Mouse (Mus musculus): Measurements from ENCODE around the gene Pak1ip1.
"Not testable (repeated sequence)": the region's sequence is repeated elsewhere in the genome, so short reads cannot be mapped to it uniquely, and the experiment has no call there.

Gene Pak1ip1

GRCm38 (mm10) chr13:41000926-41001639 lies at the start of gene Pak1ip1:
Gene Pak1ip1, plus strand, starts transcription at chr13:41001023.
- DNase-seq (ENCODE audit: low read depth, low spot score): peak; percentile 88

- DNase-seq (ENCODE audit: low read depth, low spot score): no peak
Observed at GRCm38 (mm10) chr13:40951386-40951976, 49.3 kb upstream of the Pak1ip1 start.

GRCm38 (mm10) chr13:40953231-40953630 lies 47.6 kb upstream of the Pak1ip1 start:
- DNase-seq (ENCODE audit: low read depth, low spot score): no peak

GRCm38 (mm10) chr13:40955773-40956172 lies 45.0 kb upstream of the Pak1ip1 start:
- no peak for DNase-seq (ENCODE audit: low read depth, low spot score)

- no peak for DNase-seq (ENCODE audit: low read depth, low spot score)
Observed at GRCm38 (mm10) chr13:40967609-40968008, 33.2 kb upstream of the Pak1ip1 start.

- DNase-seq (ENCODE audit: low read depth, low spot score): no peak
Observed at GRCm38 (mm10) chr13:40968564-40968963, 32.3 kb upstream of the Pak1ip1 start.

- no peak for DNase-seq (ENCODE audit: low read depth, low spot score)
Observed at GRCm38 (mm10) chr13:40969761-40970390, 30.9 kb upstream of the Pak1ip1 start.

- DNase-seq (ENCODE audit: low read depth, low spot score): no peak
Observed at GRCm38 (mm10) chr13:40971261-40971660, 29.6 kb upstream of the Pak1ip1 start.

GRCm38 (mm10) chr13:40971831-40972230 lies 29.0 kb upstream of the Pak1ip1 start:
- no peak for DNase-seq (ENCODE audit: low read depth, low spot score)

- DNase-seq (ENCODE audit: low read depth, low spot score): no peak
Observed at GRCm38 (mm10) chr13:40972976-40973375, 27.8 kb upstream of the Pak1ip1 start.

- DNase-seq (ENCODE audit: low read depth, low spot score): peak; percentile 23
Observed at GRCm38 (mm10) chr13:40977609-40978008, 23.2 kb upstream of the Pak1ip1 start.

GRCm38 (mm10) chr13:40978652-40979051 lies 22.2 kb upstream of the Pak1ip1 start:
- DNase-seq (ENCODE audit: low read depth, low spot score): no peak

- no peak for DNase-seq (ENCODE audit: low read depth, low spot score)
Observed at GRCm38 (mm10) chr13:40979321-40979720, 21.5 kb upstream of the Pak1ip1 start.

- DNase-seq (ENCODE audit: low read depth, low spot score): no peak
Observed at GRCm38 (mm10) chr13:40982759-40983158, 18.1 kb upstream of the Pak1ip1 start.

GRCm38 (mm10) chr13:40986081-40986480 lies 14.7 kb upstream of the Pak1ip1 start:
- DNase-seq (ENCODE audit: low read depth, low spot score): no peak

GRCm38 (mm10) chr13:40987608-40988303 lies 13.1 kb upstream of the Pak1ip1 start:
- DNase-seq (ENCODE audit: low read depth, low spot score): not testable (repeated sequence)

- DNase-seq (ENCODE audit: low read depth, low spot score): no peak
Observed at GRCm38 (mm10) chr13:40988418-40988817, 12.4 kb upstream of the Pak1ip1 start.

- DNase-seq (ENCODE audit: low read depth, low spot score): no peak
Observed at GRCm38 (mm10) chr13:40994487-40995263, 6.1 kb upstream of the Pak1ip1 start.

- not testable (repeated sequence) for DNase-seq (ENCODE audit: low read depth, low spot score)
Observed at GRCm38 (mm10) chr13:40998537-40998936, 2.3 kb upstream of the Pak1ip1 start.

GRCm38 (mm10) chr13:41000140-41000925 lies 490 bp upstream of the Pak1ip1 start:
- DNase-seq (ENCODE audit: low read depth, low spot score): no peak

- no peak for DNase-seq (ENCODE audit: low read depth, low spot score)
Observed at GRCm38 (mm10) chr13:41002001-41002400, 1.2 kb downstream of the Pak1ip1 start.
